Comparison of ENCODE assay signal across 29 mouse cellular contexts in genomic region chr10:69777736-69778135, GRCm38 (mm10).
DNase-seq lines count a peak whose midpoint lies in the region; ATAC-seq and TF ChIP-seq lines count a peak whose summit lies in the region.
"Had no signal": no experiment of that assay in that cellular context is flagged by ENCODE, and none has a peak within 500 bp of the region (broad histone marks: within the 10 kb centered on the region; RNA-seq: fewer than 3 reads in every experiment).

No protein-coding gene starts in this region.

- H3K27me3 ChIP-seq in hindbrain, embryonic 13.5 days, result no peaks in the 10 kb centered on the region
- no peaks in the 10 kb centered on the region for H3K27me3 ChIP-seq in hindbrain, embryonic 16.5 days (replicated peaks; ENCODE audit: control insufficient read depth, insufficient read depth, low read length)
- no peaks in the 10 kb centered on the region for H3K27me3 ChIP-seq in testis, adult 2 months (ENCODE audit: control insufficient read depth, insufficient read depth, low read length)
- H3K27me3 ChIP-seq: forebrain, embryonic 13.5 days; heart, embryonic 15.5 days; hindbrain, embryonic 15.5 days; limb, embryonic 15.5 days; liver, embryonic 13.5 days; midbrain, embryonic 15.5 days; stomach, embryonic 15.5 days had no signal

- no peak for DNase-seq in testis, postnatal 14 days (ENCODE audit: low spot score)
- DNase-seq in R1 (ENCODE audit: low read depth, low spot score), result peak; percentile 46
- DNase-seq in testis, postnatal 10 days (ENCODE audit: low spot score), result peak; percentile 46
- DNase-seq in ovary, postnatal 14 days (ENCODE audit: low spot score), result no peak
- no peak for DNase-seq in gastrocnemius, adult 8-10 months (ENCODE audit: low spot score in 2 of 2)
- DNase-seq: adrenal gland, postnatal 36 days; cerebellum, postnatal 14 days; gastrocnemius, postnatal 10 days; kidney, adult 18-20 months; kidney, postnatal 36 days; layer of hippocampus, postnatal 36 days; liver, embryonic 13.5 days; lung, adult 18-20 months; thymus, postnatal 4 days had no signal

- TF ChIP-seq CTCF in testis, adult 2 months (IDR thresholded peaks at IDR 0.05; ENCODE audit: control insufficient read depth, insufficient read depth, insufficient replicate concordance, low read depth, low read length), result no peak

- H3K9ac ChIP-seq in hindbrain, embryonic 13.5 days, result no peak overlapping the region
- H3K9ac ChIP-seq in hindbrain, embryonic 16.5 days (ENCODE audit: low read depth, low read length), result no peak overlapping the region
- H3K9ac ChIP-seq: forebrain, embryonic 13.5 days; heart, embryonic 15.5 days; hindbrain, embryonic 15.5 days; limb, embryonic 15.5 days; liver, embryonic 13.5 days; midbrain, embryonic 15.5 days; stomach, embryonic 15.5 days had no signal

- peaks cover 20% of the 10 kb centered on the region; the same call in 1 of the 2 replicates for H3K4me1 ChIP-seq in hindbrain, embryonic 13.5 days (replicated peaks)
- H3K4me1 ChIP-seq in hindbrain, embryonic 16.5 days (ENCODE audit: control insufficient read depth, insufficient read depth, low read depth, low read length), result no peaks in the 10 kb centered on the region
- peaks cover 14% of the 10 kb centered on the region for H3K4me1 ChIP-seq in testis, adult 2 months (ENCODE audit: control insufficient read depth, insufficient read depth, low read length)
- H3K4me1 ChIP-seq: hindbrain, embryonic 15.5 days; limb, embryonic 10.5 days; limb, embryonic 15.5 days; stomach, embryonic 15.5 days had no signal

- H3K27ac ChIP-seq in hindbrain, embryonic 13.5 days, result peak overlapping the region; percentile 18; the same call in 1 of the 2 replicates
- no peak overlapping the region for H3K27ac ChIP-seq in hindbrain, embryonic 16.5 days (ENCODE audit: low read depth, low read length)
- no peak overlapping the region for H3K27ac ChIP-seq in testis, adult 2 months (ENCODE audit: control insufficient read depth, insufficient read depth, low read depth, low read length)
- H3K27ac ChIP-seq: forebrain, embryonic 13.5 days; heart, embryonic 10.5 days; heart, embryonic 15.5 days; hindbrain, embryonic 15.5 days; limb, embryonic 10.5 days; limb, embryonic 15.5 days; liver, embryonic 13.5 days; macrophage; midbrain, embryonic 15.5 days; stomach, embryonic 15.5 days had no signal

- no peaks in the 10 kb centered on the region for H3K9me3 ChIP-seq in hindbrain, embryonic 13.5 days
- H3K9me3 ChIP-seq in hindbrain, embryonic 16.5 days (ENCODE audit: control insufficient read depth, low read length), result no peaks in the 10 kb centered on the region
- H3K9me3 ChIP-seq: forebrain, embryonic 13.5 days; heart, embryonic 10.5 days; heart, embryonic 15.5 days; hindbrain, embryonic 15.5 days; limb, embryonic 10.5 days; limb, embryonic 15.5 days; liver, embryonic 13.5 days; midbrain, embryonic 15.5 days; stomach, embryonic 15.5 days had no signal

- no peak overlapping the region for H3K4me2 ChIP-seq in hindbrain, embryonic 13.5 days
- no peak overlapping the region for H3K4me2 ChIP-seq in hindbrain, embryonic 16.5 days (ENCODE audit: low read length)
- H3K4me2 ChIP-seq: forebrain, embryonic 13.5 days; heart, embryonic 15.5 days; hindbrain, embryonic 15.5 days; limb, embryonic 15.5 days; liver, embryonic 13.5 days; midbrain, embryonic 15.5 days; stomach, embryonic 15.5 days had no signal

- no peak for TF ChIP-seq POLR2A in testis, adult 2 months (IDR thresholded peaks at IDR 0.05; ENCODE audit: control insufficient read depth, low read depth, low read length)

- no peak for ATAC-seq in hindbrain, embryonic 13.5 days (ENCODE audit: low FRiP score)
- ATAC-seq in hindbrain, embryonic 16.5 days, result no peak; the same call in 1 of the 2 replicates
- ATAC-seq: activated CD4-positive, CD25-positive, alpha-beta regulatory T cell, adult 4 months; forebrain, embryonic 13.5 days; lung, postnatal 0 days; midbrain, embryonic 15.5 days had no signal

- 83% methylated on average over 11 of the region's 11 CpGs for WGBS in hindbrain, embryonic 13.5 days
- WGBS in hindbrain, embryonic 16.5 days, result 81% methylated on average over 11 of the region's 11 CpGs

- no peaks in the 10 kb centered on the region for H3K36me3 ChIP-seq in hindbrain, embryonic 13.5 days
- H3K36me3 ChIP-seq in hindbrain, embryonic 16.5 days (ENCODE audit: control insufficient read depth, insufficient read depth, low read length), result no peaks in the 10 kb centered on the region
- H3K36me3 ChIP-seq in testis, adult 2 months (ENCODE audit: control insufficient read depth, insufficient read depth, low read length), result no peaks in the 10 kb centered on the region
- H3K36me3 ChIP-seq: G1E; heart, embryonic 10.5 days; heart, embryonic 15.5 days; hindbrain, embryonic 15.5 days; limb, embryonic 10.5 days; limb, embryonic 15.5 days; liver, embryonic 13.5 days; midbrain, embryonic 15.5 days; stomach, embryonic 15.5 days had no signal

- H3K4me3 ChIP-seq in hindbrain, embryonic 13.5 days, result no peak overlapping the region
- H3K4me3 ChIP-seq in hindbrain, embryonic 16.5 days (ENCODE audit: low read length), result no peak overlapping the region
- H3K4me3 ChIP-seq in testis, adult 2 months (ENCODE audit: control insufficient read depth, low read depth, low read length), result peak overlapping the region; percentile 10
- H3K4me3 ChIP-seq: forebrain, embryonic 13.5 days; heart, embryonic 10.5 days; heart, embryonic 15.5 days; hindbrain, embryonic 15.5 days; limb, embryonic 10.5 days; limb, embryonic 15.5 days; liver, embryonic 13.5 days; midbrain, embryonic 15.5 days; stomach, embryonic 15.5 days had no signal

Comparison
In these comparisons a context has a peak if more than half of its experiments do, and no peak if none do; other contexts are left out.
1. DNase-seq: peak in R1 (single experiment) and testis, postnatal 10 days (single experiment); none in testis, postnatal 14 days (single experiment), ovary, postnatal 14 days (single experiment) and gastrocnemius, adult 8-10 months (0 of 2).